Mouse (Mus musculus) liver, postnatal 0 days (tissue): ENCODE data around the gene Gm10912.
"Not testable (repeated sequence)": the region's sequence is repeated elsewhere in the genome, so short reads cannot be mapped to it uniquely, and the experiment has no call there.

Source experiments
- CTCF ChIP-seq: sonication (generic); IDR thresholded peaks from 2 replicates; pipeline ENCODE4 v1.5.1; 2016; ENCODE audit warnings: antibody characterized with exemption, low read depth
- EP300 ChIP-seq: IDR thresholded peaks from 2 replicates; pipeline ENCODE4 v1.6.1; 2016; ENCODE audit warnings: antibody characterized with exemption, low read depth, mild to moderate bottlenecking

DNA sequence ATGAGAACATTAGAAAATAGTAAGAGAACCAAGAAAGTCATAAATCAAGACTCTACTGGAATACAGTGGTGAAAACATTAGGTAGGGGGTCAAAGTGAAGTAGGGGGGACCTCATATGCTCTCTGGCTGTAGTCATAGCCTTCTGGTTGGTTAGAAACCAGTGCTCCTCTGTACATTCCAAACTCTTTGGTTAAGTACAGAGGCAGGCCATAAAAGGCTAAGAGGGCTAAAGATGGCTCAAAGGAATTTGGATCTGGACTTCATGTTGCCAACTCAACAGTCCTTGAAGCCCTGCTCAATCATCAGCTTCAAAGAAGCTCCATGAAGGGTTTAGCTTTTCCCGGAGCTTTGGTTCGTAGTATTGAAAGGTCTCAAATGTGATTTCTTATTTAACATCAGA, 43.4 kb downstream of the Gm10912 start:
- not testable (repeated sequence) for TF ChIP-seq CTCF, EP300
